Mouse (Mus musculus): ENCODE measurements at regions not wholly inside any gene's neighbourhood (a gene's known extent, or its start where the extent isn't known, plus 50 kb on each side); places are given as distances from the start of the nearest gene placed in this dataset.

DNA sequence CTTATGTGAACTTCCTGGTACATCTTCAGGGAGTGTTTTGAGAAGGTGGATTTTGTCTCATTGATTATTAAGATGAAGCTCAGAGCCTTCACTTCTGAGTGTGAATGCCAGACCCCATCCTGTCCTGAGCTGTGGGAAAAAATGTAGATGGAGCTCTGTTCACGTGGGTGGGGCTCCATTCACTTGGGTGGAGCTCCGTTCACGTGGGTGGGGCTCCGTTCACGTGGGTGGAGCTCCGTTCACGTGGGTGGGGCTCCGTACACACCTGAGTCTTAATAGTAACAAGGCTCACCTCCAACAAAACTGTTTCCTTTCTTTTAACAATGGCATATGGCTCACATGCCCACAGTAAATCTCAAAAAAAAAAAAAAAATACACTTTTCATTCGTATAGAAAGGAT is 94.1 kb upstream of the Sox5 start:
- no peak for DNase-seq

DNA sequence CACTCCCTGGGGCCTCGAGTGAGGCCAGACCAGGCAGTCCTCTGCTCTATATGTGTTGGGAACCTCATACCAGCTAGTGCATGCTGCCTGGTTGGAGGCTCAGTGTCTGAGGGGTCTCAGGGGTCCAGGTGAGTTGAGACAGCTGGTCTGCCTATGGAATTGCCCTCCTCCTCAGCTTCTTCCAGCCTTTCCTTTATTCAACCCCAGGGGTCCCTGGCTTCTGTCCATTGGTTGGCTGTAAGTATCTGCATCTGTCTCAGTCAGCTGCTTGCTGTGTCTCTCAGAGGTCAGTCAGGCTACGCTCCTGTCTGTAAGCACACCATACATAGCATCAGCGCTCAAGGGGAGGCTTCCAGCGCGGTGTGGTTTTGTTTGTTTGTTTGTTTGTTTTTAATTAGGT is 92.5 kb upstream of the Sox5 start:
- no peak for DNase-seq

DNA sequence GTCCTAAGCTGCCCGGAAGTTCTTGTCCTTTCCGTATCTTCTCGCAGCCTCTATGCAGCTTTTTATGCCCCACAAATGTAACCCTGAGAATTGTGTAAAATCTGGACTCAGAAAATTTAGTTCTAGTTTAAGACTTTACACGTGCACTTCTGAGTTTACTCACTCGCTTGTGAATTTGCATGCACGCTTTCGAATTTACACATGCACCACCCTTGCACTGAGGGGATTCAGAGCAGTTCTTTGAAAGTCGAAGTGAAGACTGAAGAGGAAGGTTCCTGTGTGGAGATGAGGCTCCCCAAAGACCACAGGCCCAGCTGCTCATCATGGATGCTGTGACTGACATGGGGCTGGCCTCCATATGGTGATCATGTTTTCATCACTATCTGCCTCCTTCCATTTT is 89.2 kb upstream of the Sox5 start:
- no peak for DNase-seq

DNA sequence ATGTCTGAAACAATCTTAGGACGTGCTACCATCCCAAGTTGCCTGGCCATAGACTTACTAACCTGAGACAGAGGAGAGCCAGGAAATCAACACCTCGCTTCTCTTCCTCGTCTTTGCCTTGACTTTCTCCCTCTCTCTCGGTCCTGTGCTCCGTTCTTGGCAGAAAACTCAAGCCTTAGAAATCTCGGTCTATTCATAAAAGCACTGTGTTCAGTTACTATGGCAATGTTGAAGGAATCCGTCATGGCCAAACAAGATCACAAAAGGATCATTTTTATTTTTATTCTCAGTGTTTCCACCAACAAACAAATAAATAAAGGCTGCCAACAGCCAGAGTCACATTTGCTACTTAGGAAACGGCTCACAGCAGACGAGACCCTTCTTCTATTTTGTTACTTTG is 85.6 kb upstream of the Sox5 start:
- no peak for DNase-seq

DNA sequence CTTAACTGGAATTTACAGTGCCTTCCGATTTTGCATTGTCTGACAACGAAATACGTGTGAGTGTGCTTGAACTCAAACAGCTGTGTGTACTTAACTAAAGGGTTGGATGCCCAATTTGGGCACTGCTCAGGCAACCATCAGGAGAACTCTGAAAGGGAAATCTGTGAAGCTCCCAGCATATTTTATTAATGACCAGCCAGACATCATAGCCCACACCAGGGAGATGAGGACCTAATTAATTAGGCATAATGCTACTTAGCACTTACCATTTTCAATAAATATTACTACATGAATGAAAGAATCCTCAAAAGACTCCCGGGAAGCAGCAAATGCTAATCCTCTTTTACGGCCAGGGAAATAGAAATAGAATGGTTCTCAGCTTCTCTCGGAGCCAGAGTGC is 82.2 kb upstream of the Sox5 start:
- no peak for DNase-seq

DNA sequence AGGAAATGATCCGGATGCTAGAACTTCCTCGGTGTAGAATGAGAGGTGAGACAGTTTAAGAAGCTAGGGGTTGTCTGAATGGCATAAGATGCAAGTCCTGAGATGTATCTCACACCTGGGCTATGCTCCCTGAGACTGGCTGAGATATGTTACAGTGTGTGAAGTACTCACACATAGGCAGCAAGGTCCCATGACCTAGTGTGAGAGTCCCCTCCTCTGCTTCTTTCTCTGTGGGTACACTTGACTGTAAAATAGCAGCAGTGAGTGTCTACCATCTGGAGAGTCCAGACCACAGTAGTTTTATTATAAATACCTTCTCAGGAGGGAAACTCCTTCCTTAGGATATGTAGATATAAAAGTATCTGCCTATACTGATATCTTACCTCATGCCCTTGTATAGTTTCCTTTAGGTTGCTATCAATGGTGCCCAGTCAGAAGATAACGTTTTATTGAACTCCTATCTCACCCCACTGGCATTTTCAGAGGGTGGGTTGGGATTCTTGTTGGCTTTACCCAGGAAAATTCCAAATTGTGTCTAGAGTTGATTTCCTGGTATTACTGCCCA is 81.7 kb upstream of the Sox5 start:
- no peak for DNase-seq

DNA sequence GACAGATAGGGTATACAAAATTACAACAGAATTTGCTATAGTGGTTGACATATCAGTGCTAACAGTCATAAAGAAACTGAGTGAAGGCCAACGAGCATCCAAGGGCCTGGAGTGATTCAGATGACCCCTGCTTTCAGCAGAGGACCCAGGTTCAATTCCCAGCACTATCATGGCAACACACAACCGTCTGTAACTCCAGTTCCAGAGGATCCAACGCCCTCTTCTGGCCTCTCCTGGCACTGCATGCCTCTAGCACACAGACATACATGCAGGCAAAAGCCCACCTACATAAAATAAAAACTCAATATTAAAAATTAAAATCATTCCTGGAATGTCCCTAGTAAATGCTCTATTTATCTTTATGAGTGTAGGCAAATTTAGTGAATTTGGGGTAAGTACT is 59.7 kb upstream of the Sox5 start:
- no peak for DNase-seq

DNA sequence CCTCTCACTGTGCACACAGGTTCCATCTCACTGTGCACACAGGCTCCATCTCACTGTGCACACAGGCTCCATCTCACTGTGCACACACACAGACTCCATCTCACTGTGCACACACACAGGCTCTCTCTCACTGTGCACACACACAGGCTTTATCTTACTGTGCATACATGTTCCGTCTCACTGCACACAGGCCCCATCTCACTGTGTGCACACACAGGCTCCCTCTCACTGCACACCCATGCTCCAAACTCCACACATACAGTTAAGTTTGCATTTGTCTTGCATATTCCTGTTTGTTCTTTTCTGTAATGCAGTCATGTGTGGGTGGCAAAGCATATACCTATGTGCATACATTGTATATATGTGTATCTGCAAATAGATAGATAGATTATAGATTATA is 57.6 kb upstream of the Sox5 start:
- no peak for DNase-seq

DNA sequence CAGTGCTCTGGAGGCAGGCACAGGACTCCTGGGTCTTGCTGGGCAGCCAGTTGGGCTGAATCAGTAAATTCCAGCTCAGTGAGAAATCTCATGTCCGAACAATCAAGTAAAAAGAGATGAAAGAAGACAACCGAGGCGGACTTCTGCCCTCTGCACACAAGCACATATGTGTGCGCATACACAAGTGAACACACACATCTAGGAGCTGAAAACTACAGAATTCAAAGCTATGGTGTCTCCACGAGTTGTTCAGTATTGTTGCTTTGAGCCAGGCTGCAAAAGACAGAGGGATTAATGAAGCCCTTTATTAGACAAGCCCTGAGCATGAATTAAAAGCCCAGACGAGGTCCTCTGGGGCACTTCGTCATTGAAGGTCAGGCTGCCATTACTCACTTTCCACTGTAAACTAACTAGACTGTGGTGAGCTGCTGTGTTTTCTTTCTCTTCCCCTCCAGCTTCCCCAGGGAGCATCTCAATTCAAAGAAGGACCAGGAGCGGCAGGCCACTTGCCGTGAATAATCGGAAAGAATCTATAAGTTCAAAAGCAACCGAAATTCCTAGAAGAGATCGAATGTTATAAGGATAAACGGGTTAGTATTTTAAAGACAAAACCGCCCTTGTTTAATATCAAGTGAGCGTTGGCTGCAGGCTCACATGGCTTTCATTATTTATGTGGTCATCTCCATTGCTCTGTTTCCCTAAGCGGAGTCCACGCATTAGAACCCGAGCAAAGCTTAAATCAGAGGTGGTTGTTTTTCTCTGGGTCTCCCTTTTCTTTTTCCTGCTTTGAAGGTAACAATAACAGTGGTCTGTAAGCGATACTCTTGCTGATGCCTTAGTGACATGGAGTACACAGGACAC is 52.8 kb upstream of the Sox5 start:
- no peak for DNase-seq

All from spleen, adult 18-20 months (tissue).